24 mouse cellular contexts compared by ENCODE assay signal in genomic region chr1:39240860-39241584, GRCm38 (mm10). TPM values are rescaled to one million over a fixed set of nuclear protein-coding genes. Genes with fewer than 3 reads are reported as not detected.
A peak's percentile ranks its signal among the peaks of the same experiment; 100 is the strongest.
DNase-seq lines count a peak whose midpoint lies in the region; ATAC-seq and TF ChIP-seq lines count a peak whose summit lies in the region.
"Had no signal": no experiment of that assay in that cellular context is flagged by ENCODE, and none has a peak within 500 bp of the region (broad histone marks: within the 10 kb centered on the region; RNA-seq: fewer than 3 reads in every experiment).

No protein-coding gene starts in this region.

- no peaks in the 10 kb centered on the region for H3K27me3 ChIP-seq in intestine, embryonic 15.5 days (replicated peaks)
- H3K27me3 ChIP-seq in intestine, postnatal 0 days (replicated peaks; ENCODE audit: control insufficient read depth, insufficient read depth, low read length) = no peaks in the 10 kb centered on the region
- H3K27me3 ChIP-seq in forebrain, embryonic 14.5 days (replicated peaks; ENCODE audit: control insufficient read depth, insufficient read depth, low read length) = no peaks in the 10 kb centered on the region
- H3K27me3 ChIP-seq in midbrain, embryonic 11.5 days (ENCODE audit: control insufficient read depth, insufficient read depth, low read length) = no peaks in the 10 kb centered on the region
- H3K27me3 ChIP-seq: embryonic facial prominence, embryonic 13.5 days; embryonic facial prominence, embryonic 15.5 days; forebrain, embryonic 12.5 days; forebrain, embryonic 15.5 days had no signal

- H3K4me2 ChIP-seq in intestine, embryonic 15.5 days (replicated peaks) = no peak overlapping the region
- H3K4me2 ChIP-seq in intestine, postnatal 0 days (replicated peaks; ENCODE audit: low read depth) = no peak overlapping the region
- H3K4me2 ChIP-seq in forebrain, embryonic 14.5 days (ENCODE audit: low read length) = no peak overlapping the region
- no peak overlapping the region for H3K4me2 ChIP-seq in midbrain, embryonic 11.5 days
- H3K4me2 ChIP-seq: embryonic facial prominence, embryonic 13.5 days; embryonic facial prominence, embryonic 15.5 days; forebrain, embryonic 12.5 days; forebrain, embryonic 15.5 days had no signal

- no peaks in the 10 kb centered on the region for H3K9me3 ChIP-seq in intestine, embryonic 15.5 days
- no peaks in the 10 kb centered on the region for H3K9me3 ChIP-seq in intestine, postnatal 0 days (ENCODE audit: control insufficient read depth)
- H3K9me3 ChIP-seq in forebrain, embryonic 14.5 days (replicated peaks; ENCODE audit: control insufficient read depth, low read length) = no peaks in the 10 kb centered on the region
- H3K9me3 ChIP-seq in midbrain, embryonic 11.5 days (ENCODE audit: control insufficient read depth, low read length) = no peaks in the 10 kb centered on the region
- H3K9me3 ChIP-seq: embryonic facial prominence, embryonic 13.5 days; embryonic facial prominence, embryonic 15.5 days; forebrain, embryonic 10.5 days; forebrain, embryonic 12.5 days; forebrain, embryonic 15.5 days had no signal

- ATAC-seq in intestine, embryonic 15.5 days = peak; percentile 73
- peak; percentile 72 for ATAC-seq in intestine, postnatal 0 days
- ATAC-seq in forebrain, embryonic 14.5 days = no peak
- ATAC-seq in midbrain, embryonic 11.5 days (ENCODE audit: low FRiP score) = no peak
- ATAC-seq: forebrain, embryonic 15.5 days had no signal

- no peak overlapping the region for H3K9ac ChIP-seq in intestine, embryonic 15.5 days
- no peak overlapping the region for H3K9ac ChIP-seq in intestine, postnatal 0 days (ENCODE audit: low read depth, low read length)
- no peak overlapping the region for H3K9ac ChIP-seq in forebrain, embryonic 14.5 days (ENCODE audit: low read length)
- no peak overlapping the region for H3K9ac ChIP-seq in midbrain, embryonic 11.5 days (ENCODE audit: low read length)
- H3K9ac ChIP-seq: embryonic facial prominence, embryonic 13.5 days; embryonic facial prominence, embryonic 15.5 days; forebrain, embryonic 12.5 days; forebrain, embryonic 15.5 days had no signal

- 69% methylated on average over 6 of the region's 6 CpGs for WGBS in intestine, embryonic 15.5 days
- 42% methylated on average over 6 of the region's 6 CpGs for WGBS in intestine, postnatal 0 days
- WGBS in forebrain, embryonic 14.5 days = 87% methylated on average over 6 of the region's 6 CpGs
- WGBS in midbrain, embryonic 11.5 days = 87% methylated on average over 6 of the region's 6 CpGs

- H3K4me3 ChIP-seq in intestine, embryonic 15.5 days (replicated peaks) = no peak overlapping the region
- no peak overlapping the region for H3K4me3 ChIP-seq in intestine, postnatal 0 days (ENCODE audit: low read depth, low read length)
- no peak overlapping the region for H3K4me3 ChIP-seq in forebrain, embryonic 14.5 days (ENCODE audit: low read depth, low read length)
- H3K4me3 ChIP-seq in midbrain, embryonic 11.5 days (ENCODE audit: low read depth, low read length) = no peak overlapping the region
- H3K4me3 ChIP-seq: embryonic facial prominence, embryonic 13.5 days; embryonic facial prominence, embryonic 15.5 days; erythroblast, embryonic 14.5 days; forebrain, embryonic 10.5 days; forebrain, embryonic 12.5 days; forebrain, embryonic 15.5 days had no signal

- TF ChIP-seq CTCF in intestine, postnatal 0 days (IDR thresholded peaks at IDR 0.05; ENCODE audit: low read depth) = no peak

- 0 out of 2 replicates have a peak, but pooled peaks cover 2% of the 10 kb centered on the region for H3K4me1 ChIP-seq in intestine, embryonic 15.5 days (replicated peaks)
- H3K4me1 ChIP-seq in intestine, postnatal 0 days (replicated peaks; ENCODE audit: control insufficient read depth, insufficient read depth, low read length) = 0 out of 2 replicates have a peak, but pooled peaks cover 7% of the 10 kb centered on the region
- no peaks in the 10 kb centered on the region for H3K4me1 ChIP-seq in forebrain, embryonic 14.5 days (ENCODE audit: control insufficient read depth, insufficient read depth, low read length)
- no peaks in the 10 kb centered on the region for H3K4me1 ChIP-seq in midbrain, embryonic 11.5 days (ENCODE audit: control insufficient read depth, insufficient read depth, low read length)
- H3K4me1 ChIP-seq: embryonic facial prominence, embryonic 15.5 days; forebrain, embryonic 12.5 days; forebrain, embryonic 15.5 days had no signal

- DNase-seq in CD4-positive helper T cell, adult 2 months (ENCODE audit: low read depth, low spot score) = peak; percentile 60
- peak; percentile 14 for DNase-seq in naive thymus-derived CD4-positive, alpha-beta T cell, adult 2 months (ENCODE audit: low read depth)
- no peak for DNase-seq in testis, postnatal 14 days (ENCODE audit: low spot score)
- no peak for DNase-seq in forebrain, embryonic 14.5 days (ENCODE audit: low spot score)
- no peak for DNase-seq in midbrain, embryonic 11.5 days (ENCODE audit: low spot score, missing footprints)
- DNase-seq in cerebellum, postnatal 4 days (ENCODE audit: low spot score in 2 of 2) = no peak
- DNase-seq: adrenal gland, adult 2 months; adrenal gland, postnatal 10 days; adrenal gland, postnatal 25 days; B cell, adult 2 months; cerebellum, adult 11-12 months; cerebellum, adult 2 months; cerebellum, adult 9-10 months; cerebellum, postnatal 10 days; cerebellum, postnatal 25 days; embryo, embryonic 11 days had no signal

- no peaks in the 10 kb centered on the region for H3K36me3 ChIP-seq in intestine, embryonic 15.5 days
- H3K36me3 ChIP-seq in intestine, postnatal 0 days (ENCODE audit: control insufficient read depth, insufficient read depth) = no peaks in the 10 kb centered on the region
- H3K36me3 ChIP-seq in forebrain, embryonic 14.5 days (ENCODE audit: control insufficient read depth, insufficient read depth, low read length) = no peaks in the 10 kb centered on the region
- H3K36me3 ChIP-seq in midbrain, embryonic 11.5 days (ENCODE audit: control insufficient read depth, insufficient read depth, low read length) = no peaks in the 10 kb centered on the region
- H3K36me3 ChIP-seq: embryonic facial prominence, embryonic 13.5 days; embryonic facial prominence, embryonic 15.5 days; forebrain, embryonic 10.5 days; forebrain, embryonic 12.5 days; forebrain, embryonic 15.5 days had no signal

- H3K27ac ChIP-seq in intestine, embryonic 15.5 days = 0 out of 2 replicates have a peak overlapping the region, but pooled peaks have one; percentile 14
- no peak overlapping the region for H3K27ac ChIP-seq in intestine, postnatal 0 days (ENCODE audit: low read depth, low read length)
- no peak overlapping the region for H3K27ac ChIP-seq in forebrain, embryonic 14.5 days (ENCODE audit: low read depth, low read length)
- no peak overlapping the region for H3K27ac ChIP-seq in midbrain, embryonic 11.5 days (ENCODE audit: low read depth, low read length)
- H3K27ac ChIP-seq: embryonic facial prominence, embryonic 13.5 days; embryonic facial prominence, embryonic 15.5 days; forebrain, embryonic 10.5 days; forebrain, embryonic 12.5 days; forebrain, embryonic 15.5 days had no signal

RNA-seq across cellular contexts. Expression of gene Npas2, which starts 47.5 kb away (rescaled TPM):
- 0.49 and 0.64 TPM in 2 replicates for polyA plus RNA-seq in intestine, embryonic 15.5 days (2015; fragmentation: Nextera tagmentation; extraction: Ambion mirVana)
- 4.1 and 4.3 TPM in 2 replicates for polyA plus RNA-seq in intestine, postnatal 0 days (2015; fragmentation: Nextera tagmentation; extraction: Ambion mirVana)
- 0.27 and 0.89 TPM in 2 replicates for polyA plus RNA-seq in forebrain, embryonic 14.5 days (2014; fragmentation: Nextera tagmentation; extraction: Ambion mirVana)
- polyA plus RNA-seq in midbrain, embryonic 11.5 days (2014; fragmentation: Nextera tagmentation; extraction: Ambion mirVana) = 0.05 and 0.10 TPM in 2 replicates
- polyA plus RNA-seq: erythroblast, embryonic 14.5 days; forebrain, embryonic 10.5 days had no signal

Comparison
In these comparisons a context has a peak if more than half of its experiments do, and no peak if none do; other contexts are left out.
1. DNase-seq: peak in CD4-positive helper T cell, adult 2 months (single experiment) and naive thymus-derived CD4-positive, alpha-beta T cell, adult 2 months (single experiment); none in testis, postnatal 14 days (single experiment), forebrain, embryonic 14.5 days (single experiment), midbrain, embryonic 11.5 days (single experiment) and cerebellum, postnatal 4 days (0 of 2).
2. ATAC-seq: peak in intestine, embryonic 15.5 days (single experiment) and intestine, postnatal 0 days (single experiment); none in forebrain, embryonic 14.5 days (single experiment) and midbrain, embryonic 11.5 days (single experiment).